Comparison of ENCODE assay signal across 25 mouse cellular contexts in the genomic region with DNA sequence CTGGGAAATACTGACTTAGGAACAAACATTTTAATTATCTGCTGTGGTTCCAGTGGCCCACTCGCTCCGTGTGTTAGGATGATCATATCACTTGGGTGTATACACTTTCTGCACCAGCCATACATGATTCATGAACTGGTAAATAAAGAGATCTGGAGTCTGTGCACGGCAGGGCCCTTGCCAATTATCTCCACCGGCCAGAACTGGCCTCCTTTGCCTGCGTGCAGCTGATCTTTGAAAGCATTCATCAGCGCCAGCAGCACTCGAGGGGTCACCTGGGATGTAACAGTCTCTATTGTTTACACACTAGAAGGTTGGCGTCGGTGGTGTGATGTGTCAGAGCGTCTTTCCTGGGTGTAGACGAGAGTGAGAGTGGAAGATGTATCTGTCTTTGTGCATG.
DNase-seq lines count a peak whose midpoint lies in the region; ATAC-seq lines count a peak whose summit lies in the region.
"Had no signal": no experiment of that assay in that cellular context is flagged by ENCODE, and none has a peak within 500 bp of the region (broad histone marks: within the 10 kb centered on the region; RNA-seq: fewer than 3 reads in every experiment).

No protein-coding gene starts in this region.

- H3K27me3 ChIP-seq in hindbrain, embryonic 12.5 days, result no peaks in the 10 kb centered on the region
- H3K27me3 ChIP-seq in midbrain, embryonic 13.5 days, result no peaks in the 10 kb centered on the region
- H3K27me3 ChIP-seq: hindbrain, embryonic 15.5 days; neural tube, embryonic 12.5 days had no signal

- intact Hi-C loops in left cerebral cortex, postnatal 14 days (cut with DNase I), result no loop called here

- no peak overlapping the region for H3K4me3 ChIP-seq in hindbrain, embryonic 12.5 days
- no peak overlapping the region for H3K4me3 ChIP-seq in midbrain, embryonic 13.5 days (replicated peaks)
- H3K4me3 ChIP-seq: heart, embryonic 12.5 days; hindbrain, embryonic 15.5 days; layer of hippocampus, adult 2 months; megakaryocyte, embryonic 14.5 days; neural tube, embryonic 12.5 days had no signal

- no peaks in the 10 kb centered on the region for H3K9me3 ChIP-seq in hindbrain, embryonic 12.5 days (replicated peaks)
- H3K9me3 ChIP-seq in midbrain, embryonic 13.5 days, result no peaks in the 10 kb centered on the region
- H3K9me3 ChIP-seq: hindbrain, embryonic 15.5 days had no signal

- no peak overlapping the region for H3K9ac ChIP-seq in hindbrain, embryonic 12.5 days
- no peak overlapping the region for H3K9ac ChIP-seq in midbrain, embryonic 13.5 days (replicated peaks)
- H3K9ac ChIP-seq: heart, embryonic 12.5 days; hindbrain, embryonic 15.5 days; liver, embryonic 14.5 days; lung, embryonic 14.5 days; neural tube, embryonic 12.5 days had no signal

- H3K27ac ChIP-seq in hindbrain, embryonic 12.5 days, result peak overlapping the region; percentile 68
- peak overlapping the region; percentile 76 for H3K27ac ChIP-seq in midbrain, embryonic 13.5 days
- H3K27ac ChIP-seq: hindbrain, embryonic 15.5 days; layer of hippocampus, adult 2 months; liver, embryonic 14.5 days; neural tube, embryonic 12.5 days; stomach, postnatal 0 days had no signal

- no peak overlapping the region for H3K4me2 ChIP-seq in hindbrain, embryonic 12.5 days (replicated peaks)
- no peak overlapping the region for H3K4me2 ChIP-seq in midbrain, embryonic 13.5 days (replicated peaks)
- H3K4me2 ChIP-seq: heart, embryonic 12.5 days; hindbrain, embryonic 15.5 days; lung, embryonic 14.5 days; neural tube, embryonic 12.5 days had no signal

- WGBS in hindbrain, embryonic 12.5 days, result 46% methylated on average over 11 of the region's 11 CpGs
- 35% methylated on average over 11 of the region's 11 CpGs for WGBS in midbrain, embryonic 13.5 days

- no peaks in the 10 kb centered on the region for H3K36me3 ChIP-seq in hindbrain, embryonic 12.5 days
- H3K36me3 ChIP-seq in midbrain, embryonic 13.5 days, result 0 out of 2 replicates have a peak, but pooled peaks cover 5% of the 10 kb centered on the region
- H3K36me3 ChIP-seq: heart, embryonic 12.5 days; neural tube, embryonic 12.5 days had no signal

- ATAC-seq in hindbrain, embryonic 12.5 days (ENCODE audit: low FRiP score), result peak; percentile 66
- ATAC-seq in midbrain, embryonic 13.5 days, result peak; percentile 85
- ATAC-seq: intestine, embryonic 16.5 days had no signal

- 0 out of 2 replicates have a peak, but pooled peaks cover 6% of the 10 kb centered on the region for H3K4me1 ChIP-seq in hindbrain, embryonic 12.5 days
- peaks cover 10% of the 10 kb centered on the region for H3K4me1 ChIP-seq in midbrain, embryonic 13.5 days (replicated peaks)
- H3K4me1 ChIP-seq: heart, embryonic 12.5 days; hindbrain, embryonic 15.5 days; neural tube, embryonic 12.5 days had no signal

- DNase-seq in 3T3-L1 (ENCODE audit: low read depth, low spot score), result peak; percentile 9
- peak; percentile 31 for DNase-seq in NIH3T3 (ENCODE audit: low read depth)
- DNase-seq in left cerebral cortex, adult 8-10 months (ENCODE audit: low spot score in 2 of 2), result no peak
- no peak for DNase-seq in lung, postnatal 25 days (ENCODE audit: low spot score)
- no peak for DNase-seq in left cerebral cortex, postnatal 14 days (ENCODE audit: low spot score in 2 of 2)
- DNase-seq: adrenal gland, postnatal 14 days; cerebellum, adult 9-10 months; gastrocnemius, postnatal 10 days; heart, adult 18-20 months; heart, postnatal 10 days; kidney, adult 9 months; kidney, postnatal 25 days; lung, embryonic 14.5 days; lung, postnatal 36 days; right cerebral cortex, adult 18-20 months had no signal

Comparison
In these comparisons a context has a peak if more than half of its experiments do, and no peak if none do; other contexts are left out.
1. DNase-seq: peak in 3T3-L1 (single experiment) and NIH3T3 (single experiment); none in left cerebral cortex, adult 8-10 months (0 of 2), lung, postnatal 25 days (single experiment) and left cerebral cortex, postnatal 14 days (0 of 2).